Mouse (Mus musculus) neural tube, embryonic 13.5 days (tissue): ENCODE measurements around the gene Krt4. TPM values are rescaled to one million over a fixed set of nuclear protein-coding genes. Genes with fewer than 3 reads are reported as not detected.

Experiments used
- ATAC-seq: fragments of 200-750 bp; cut with Nextera tagmentation; 2 replicates; pipeline ENCODE4 v1.8.0; 2017; ENCODE audit warnings: low read depth, mild to moderate bottlenecking, moderate TSS enrichment, moderate library complexity
- H3K27ac ChIP-seq: fragments of 300-500 bp; sonication (generic); replicated peaks from 2 replicates; pipeline ENCODE4 v1.5.1; 2015; ENCODE audit warnings: moderate library complexity, mild to moderate bottlenecking, inconsistent platforms
- H3K27me3 ChIP-seq: fragments of 300-500 bp; sonication (generic); 2 replicates; pipeline ENCODE4 v1.6.1; 2015; ENCODE audit warnings: mild to moderate bottlenecking, inconsistent platforms
- H3K36me3 ChIP-seq: fragments of 300-500 bp; sonication (generic); 2 replicates; pipeline ENCODE4 v1.6.1; 2015; ENCODE audit warnings: mild to moderate bottlenecking, inconsistent platforms
- H3K4me1 ChIP-seq: fragments of 300-500 bp; sonication (generic); replicated peaks from 2 replicates; pipeline ENCODE4 v1.6.1; 2015; ENCODE audit warnings: inconsistent platforms
- H3K4me2 ChIP-seq: fragments of 300-500 bp; sonication (generic); 2 replicates; pipeline ENCODE4 v1.6.1; 2015; ENCODE audit warnings: inconsistent platforms, mild to moderate bottlenecking, moderate library complexity
- H3K4me3 ChIP-seq: fragments of 300-500 bp; sonication (generic); 2 replicates; pipeline ENCODE4 v1.5.1; 2015; ENCODE audit warnings: mild to moderate bottlenecking, inconsistent platforms
- H3K9ac ChIP-seq: fragments of 300-500 bp; sonication (generic); 2 replicates; pipeline ENCODE4 v1.6.1; 2015; ENCODE audit warnings: moderate library complexity, mild to moderate bottlenecking, inconsistent platforms
- H3K9me3 ChIP-seq: fragments of 300-500 bp; sonication (generic); 2 replicates; pipeline ENCODE4 v1.6.1; 2016; ENCODE audit warnings: inconsistent platforms
- WGBS: fragments of 180-500 bp; shearing (Covaris S2); methylation state at CpG from one replicate; pipeline ENCODE4 v1.1.7; 2015; 5-methylcytosine and 5-hydroxymethylcytosine counted together
- polyA plus RNA-seq: library from polyadenylated mRNA; unstranded; fragments of >200 nt; fragmentation: Nextera tagmentation; extraction: Ambion mirVana; gene quantifications from 2 replicates; pipeline ENCODE4 v1.2.1, GENCODE M21; 2015

The Krt4 gene
- polyA plus RNA-seq, 1 experiment from 2014 or later, result 0.11 TPM

GRCm38 (mm10) chr15:101929666-101930065 is 5.1 kb upstream of the Krt4 start:
- Histone ChIP-seq H3K4me2 (peak overlapping the region; percentile 46), H3K4me1 (peaks cover 13% of the 10 kb centered on the region), H3K4me3 (0 out of 2 replicates have a peak overlapping the region, but pooled peaks have one; percentile 15), H3K27me3 (peaks cover 28% of the 10 kb centered on the region), H3K9ac (no peak overlapping the region; the same call in 1 of the 2 replicates), H3K27ac (no peak overlapping the region), H3K9me3 (no peaks in the 10 kb centered on the region), H3K36me3 (no peaks in the 10 kb centered on the region)
- 4% methylated on average over 17 of the region's 17 CpGs for WGBS
- no peak for ATAC-seq

GRCm38 (mm10) chr15:101929087-101929486 is 4.6 kb upstream of the Krt4 start:
- 23% methylated on average over 9 of the region's 9 CpGs for WGBS
- no peak for ATAC-seq
- no peak overlapping the region for H3K9ac ChIP-seq
- H3K4me3 ChIP-seq, result no peak overlapping the region
- no peaks in the 10 kb centered on the region for H3K36me3 ChIP-seq
- no peaks in the 10 kb centered on the region for H3K9me3 ChIP-seq
- H3K27me3 ChIP-seq, result peaks cover 28% of the 10 kb centered on the region
- no peak overlapping the region for H3K27ac ChIP-seq
- H3K4me2 ChIP-seq, result no peak overlapping the region
- H3K4me1 ChIP-seq, result peaks cover 13% of the 10 kb centered on the region

GRCm38 (mm10) chr15:101927340-101928080 is 3.0 kb upstream of the Krt4 start:
- no peak overlapping the region for H3K4me3 ChIP-seq
- H3K27me3 ChIP-seq, result peaks cover 28% of the 10 kb centered on the region
- H3K9me3 ChIP-seq, result no peaks in the 10 kb centered on the region
- no peaks in the 10 kb centered on the region for H3K36me3 ChIP-seq
- WGBS, result 73% methylated on average over 12 of the region's 12 CpGs
- ATAC-seq, result no peak
- no peak overlapping the region for H3K4me2 ChIP-seq
- peaks cover 13% of the 10 kb centered on the region for H3K4me1 ChIP-seq
- no peak overlapping the region for H3K9ac ChIP-seq
- H3K27ac ChIP-seq, result no peak overlapping the region

DNA sequence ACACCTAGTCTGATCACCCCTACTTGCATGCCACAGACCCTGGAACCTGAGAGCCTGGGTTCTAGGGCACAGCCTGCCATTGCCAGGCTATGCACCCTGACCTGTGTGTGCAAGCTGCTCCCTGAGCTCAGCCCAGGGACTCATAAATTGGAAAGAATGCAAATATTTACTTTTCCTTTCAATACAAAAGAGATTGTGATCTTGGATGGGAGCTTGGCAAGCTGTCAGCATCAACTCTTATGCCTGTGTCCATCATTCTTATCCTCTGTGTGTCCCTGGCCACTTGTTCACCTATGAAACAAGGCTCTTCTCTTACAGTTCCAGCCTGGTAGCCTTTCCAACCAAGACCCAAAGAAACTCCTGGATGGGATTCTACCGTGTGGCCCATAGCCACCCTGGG is 506 bp upstream of the Krt4 start:
- H3K9me3 ChIP-seq, result no peaks in the 10 kb centered on the region
- peaks cover 14% of the 10 kb centered on the region for H3K27me3 ChIP-seq
- no peak overlapping the region for H3K9ac ChIP-seq
- no peak overlapping the region for H3K27ac ChIP-seq
- no peaks in the 10 kb centered on the region for H3K36me3 ChIP-seq
- H3K4me1 ChIP-seq, result peaks cover 11% of the 10 kb centered on the region
- H3K4me2 ChIP-seq, result no peak overlapping the region
- 87% methylated on average over 1 of the region's 1 CpGs for WGBS
- no peak overlapping the region for H3K4me3 ChIP-seq
- ATAC-seq, result no peak

GRCm38 (mm10) chr15:101922296-101922695 is 2.2 kb downstream of the Krt4 start:
- 90% methylated on average over 2 of the region's 2 CpGs for WGBS
- no peak for ATAC-seq

DNA sequence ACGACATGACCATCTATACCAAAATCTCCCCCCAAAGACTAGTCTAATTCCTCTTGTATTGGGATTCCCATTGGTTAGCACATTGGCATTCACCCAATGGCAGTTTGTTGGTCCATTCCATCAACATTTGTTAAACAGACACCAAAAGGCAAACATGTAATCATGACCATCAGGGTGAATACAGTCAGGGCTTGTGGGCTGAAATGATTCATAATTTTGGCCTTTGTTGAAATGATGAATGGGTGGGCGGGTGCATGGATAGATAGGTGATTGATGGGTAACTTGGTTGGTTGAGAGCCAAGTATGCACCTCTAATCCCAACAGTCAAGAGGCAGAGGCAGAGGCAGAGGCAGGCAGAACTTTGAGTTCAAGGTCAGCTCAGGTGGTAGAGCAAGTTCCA is 8.5 kb downstream of the Krt4 start:
- no peak overlapping the region for H3K4me3 ChIP-seq
- H3K4me2 ChIP-seq, result no peak overlapping the region
- H3K9me3 ChIP-seq, result no peaks in the 10 kb centered on the region
- ATAC-seq, result no peak
- no peaks in the 10 kb centered on the region for H3K4me1 ChIP-seq
- H3K9ac ChIP-seq, result no peak overlapping the region
- H3K27ac ChIP-seq, result no peak overlapping the region
- H3K27me3 ChIP-seq, result no peaks in the 10 kb centered on the region
- WGBS, result 78% methylated on average over 2 of the region's 2 CpGs
- no peaks in the 10 kb centered on the region for H3K36me3 ChIP-seq

More at GRCm38 (mm10) chr15:101922296-101922695, 2.2 kb downstream of the Krt4 start:
- Histone ChIP-seq H3K4me3 (no peak overlapping the region), H3K27ac (no peak overlapping the region), H3K9me3 (no peaks in the 10 kb centered on the region), H3K9ac (no peak overlapping the region), H3K4me2 (no peak overlapping the region), H3K4me1 (no peaks in the 10 kb centered on the region), H3K36me3 (no peaks in the 10 kb centered on the region), H3K27me3 (no peaks in the 10 kb centered on the region)

- 80% methylated on average over 5 of the region's 5 CpGs for WGBS
- Histone ChIP-seq H3K9me3 (no peaks in the 10 kb centered on the region), H3K9ac (no peak overlapping the region), H3K4me3 (no peak overlapping the region), H3K4me1 (peaks cover 5% of the 10 kb centered on the region), H3K36me3 (no peaks in the 10 kb centered on the region), H3K27me3 (no peaks in the 10 kb centered on the region), H3K4me2 (no peak overlapping the region), H3K27ac (no peak overlapping the region)
- ATAC-seq, result no peak
These were observed 19.7 kb downstream of the Krt4 start for GRCm38 (mm10) chr15:101904849-101905248.

- Histone ChIP-seq H3K4me3 (no peak overlapping the region), H3K36me3 (no peaks in the 10 kb centered on the region), H3K9ac (no peak overlapping the region), H3K27ac (no peak overlapping the region), H3K9me3 (no peaks in the 10 kb centered on the region), H3K4me1 (peaks cover 5% of the 10 kb centered on the region), H3K4me2 (no peak overlapping the region), H3K27me3 (no peaks in the 10 kb centered on the region)
- ATAC-seq, result no peak
- WGBS, result 58% methylated on average over 12 of the region's 12 CpGs
These were observed 22.1 kb downstream of the Krt4 start for GRCm38 (mm10) chr15:101902171-101903149.

DNA sequence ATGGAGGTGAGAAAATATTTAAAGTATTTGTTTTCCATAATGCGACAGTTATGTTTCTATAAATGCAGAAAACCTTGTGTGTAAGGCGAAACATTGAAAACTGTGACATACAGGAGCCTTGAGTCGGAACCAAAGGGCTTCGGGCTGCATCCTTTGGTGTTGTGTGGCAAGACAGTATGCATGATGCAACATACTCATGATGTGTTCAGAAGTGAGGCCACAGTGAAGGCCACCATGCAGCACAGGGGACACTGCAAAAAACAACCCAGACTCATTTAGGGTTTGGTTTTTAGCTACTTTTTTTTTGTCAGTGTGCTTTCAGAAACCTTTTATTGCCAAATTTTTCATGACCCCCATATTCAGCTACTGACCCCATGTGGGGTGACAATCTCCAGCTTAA is 29.3 kb downstream of the Krt4 start:
- Histone ChIP-seq H3K36me3 (no peaks in the 10 kb centered on the region), H3K27me3 (no peaks in the 10 kb centered on the region), H3K4me2 (no peak overlapping the region), H3K27ac (no peak overlapping the region), H3K4me1 (no peaks in the 10 kb centered on the region), H3K9ac (no peak overlapping the region), H3K4me3 (no peak overlapping the region), H3K9me3 (no peaks in the 10 kb centered on the region)
- 95% methylated on average over 4 of the region's 4 CpGs for WGBS
- no peak for ATAC-seq

DNA sequence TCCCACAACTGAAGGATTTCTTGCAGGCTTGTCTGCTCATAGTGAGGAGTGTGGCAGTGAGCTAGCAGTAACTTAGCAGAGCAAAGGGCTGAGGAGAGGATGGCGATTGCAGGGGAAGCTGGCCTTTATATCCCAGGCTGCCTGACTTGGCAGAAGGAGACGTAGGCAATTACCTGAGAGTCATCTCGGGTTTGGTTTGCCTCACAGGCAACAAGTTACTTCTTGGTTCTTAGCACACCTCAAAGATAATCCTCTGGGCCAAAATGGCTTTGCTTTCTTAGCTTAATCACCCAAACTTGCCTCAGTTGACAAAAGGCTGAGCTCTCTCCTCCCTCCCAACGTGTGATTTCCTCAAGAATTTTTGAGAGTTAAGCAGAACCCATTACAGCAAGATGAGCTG is 31.7 kb downstream of the Krt4 start, which contains the start of gene Krt76:
TSS of gene Krt76 (minus strand) at position 101 of the 400 bp plus-strand sequence.
- 73% methylated on average over 4 of the region's 4 CpGs for WGBS
- H3K27me3 ChIP-seq, result no peaks in the 10 kb centered on the region
- H3K4me1 ChIP-seq, result no peaks in the 10 kb centered on the region
- no peak within 1 kb of the TSS for H3K4me3 ChIP-seq
- no peak within 1 kb of the TSS for H3K9ac ChIP-seq
- H3K9me3 ChIP-seq, result no peaks in the 10 kb centered on the region
- no peaks in the 10 kb centered on the region for H3K36me3 ChIP-seq
- H3K4me2 ChIP-seq, result no peak within 1 kb of the TSS
- H3K27ac ChIP-seq, result no peak within 1 kb of the TSS
- no peak for ATAC-seq

GRCm38 (mm10) chr15:101879776-101880175 is 44.8 kb downstream of the Krt4 start:
- H3K4me1 ChIP-seq, result no peaks in the 10 kb centered on the region
- no peaks in the 10 kb centered on the region for H3K9me3 ChIP-seq
- H3K4me2 ChIP-seq, result no peak overlapping the region
- no peak overlapping the region for H3K4me3 ChIP-seq
- H3K27ac ChIP-seq, result no peak overlapping the region
- ATAC-seq, result no peak
- WGBS, result 31% methylated on average over 11 of the region's 11 CpGs
- no peak overlapping the region for H3K9ac ChIP-seq
- H3K27me3 ChIP-seq, result no peaks in the 10 kb centered on the region
- no peaks in the 10 kb centered on the region for H3K36me3 ChIP-seq

- Histone ChIP-seq H3K27ac (no peak overlapping the region), H3K4me2 (no peak overlapping the region), H3K27me3 (no peaks in the 10 kb centered on the region), H3K9ac (no peak overlapping the region), H3K4me1 (no peaks in the 10 kb centered on the region), H3K36me3 (no peaks in the 10 kb centered on the region), H3K9me3 (no peaks in the 10 kb centered on the region), H3K4me3 (no peak overlapping the region)
- no peak for ATAC-seq
- WGBS, result 75% methylated on average over 2 of the region's 2 CpGs
These were observed 46.5 kb downstream of the Krt4 start for GRCm38 (mm10) chr15:101878041-101878440.
